Mouse (Mus musculus) intestine, embryonic 14.5 days (tissue): ENCODE results near the gene Speer3. TPM values are rescaled to one million over a fixed set of nuclear protein-coding genes. Genes with fewer than 3 reads are reported as not detected.
"Not testable (repeated sequence)": the region's sequence is repeated elsewhere in the genome, so short reads cannot be mapped to it uniquely, and the experiment has no call there.

Source experiments
- ATAC-seq: fragments of 200-750 bp; cut with Nextera tagmentation; replicated peaks from 2 replicates; pipeline ENCODE4 v1.8.0; 2017; ENCODE audit warnings: low read depth, moderate number of reproducible peaks, moderate TSS enrichment, moderate library complexity; ENCODE audit not compliant: low FRiP score, low TSS enrichment
- DNase-seq: peaks from one replicate; pipeline ENCODE4 v3.0.0-alpha.2; 2018; ENCODE audit warnings: low spot score
- H3K27ac ChIP-seq: fragments of 300-500 bp; sonication (generic); 2 replicates; pipeline ENCODE4 v1.5.1; 2014; ENCODE audit warnings: low read depth, mild to moderate bottlenecking, control low read depth
- H3K27me3 ChIP-seq: fragments of 300-500 bp; sonication (generic); replicated peaks from 2 replicates; pipeline ENCODE4 v1.6.1; 2014; ENCODE audit warnings: low read length, control low read depth; ENCODE audit not compliant: control insufficient read depth, insufficient read depth
- H3K36me3 ChIP-seq: fragments of 300-500 bp; sonication (generic); 2 replicates; pipeline ENCODE4 v1.6.1; 2014; ENCODE audit warnings: low read length, control low read depth; ENCODE audit not compliant: control insufficient read depth, insufficient read depth
- H3K4me1 ChIP-seq: fragments of 300-500 bp; sonication (generic); replicated peaks from 2 replicates; pipeline ENCODE4 v1.6.1; 2014; ENCODE audit warnings: low read length, control low read depth, mixed read lengths; ENCODE audit not compliant: control insufficient read depth, insufficient read depth
- H3K4me2 ChIP-seq: fragments of 300-500 bp; sonication (generic); 2 replicates; pipeline ENCODE4 v1.6.1; 2014; ENCODE audit warnings: low read length
- H3K4me3 ChIP-seq: fragments of 300-500 bp; sonication (generic); 2 replicates; pipeline ENCODE4 v1.5.1; 2014; ENCODE audit warnings: low read depth, low read length, control low read depth, mixed read lengths
- H3K9ac ChIP-seq: fragments of 300-500 bp; sonication (generic); 2 replicates; pipeline ENCODE4 v1.6.1; 2014; ENCODE audit warnings: mild to moderate bottlenecking, low read length
- H3K9me3 ChIP-seq: fragments of 300-500 bp; sonication (generic); 2 replicates; pipeline ENCODE4 v1.6.1; 2016; ENCODE audit warnings: low read length, control low read depth; ENCODE audit not compliant: control insufficient read depth
- WGBS: fragments of 180-500 bp; shearing (Covaris S2); extraction: QIAGEN DNeasy Blood & Tissue Kit; methylation state at CpG from one replicate; pipeline ENCODE4 v1.1.7; 2014; 5-methylcytosine and 5-hydroxymethylcytosine counted together
- polyA plus RNA-seq: library from polyadenylated mRNA; unstranded; fragments of >200 nt; fragmentation: Nextera tagmentation; extraction: Ambion mirVana; gene quantifications from 2 replicates; pipeline ENCODE4 v1.2.1, GENCODE M21; 2014

The Speer3 gene
- not detected in 2 replicates for polyA plus RNA-seq

DNA sequence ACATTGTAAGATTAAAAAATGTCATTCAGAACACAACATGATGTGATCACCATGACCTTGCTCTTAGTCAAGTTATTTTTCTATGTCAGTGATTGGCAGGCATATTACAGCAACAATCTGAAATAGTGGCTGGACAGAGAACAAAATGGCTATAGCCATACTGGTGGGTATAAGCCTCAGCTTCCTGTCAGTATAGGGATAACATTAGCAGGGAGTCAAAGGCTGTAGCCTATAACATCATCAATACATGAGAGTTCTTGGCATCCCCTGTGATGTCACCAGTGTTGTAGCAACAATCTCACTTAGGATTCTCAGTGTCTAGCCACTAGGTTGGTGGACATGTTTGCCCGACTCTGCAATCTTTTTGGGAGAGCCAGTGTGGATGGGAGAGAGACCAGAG is at the start of gene Speer3:
Gene Speer3, plus strand, starts transcription at position 301 of the 400 bp plus-strand sequence.
- WGBS: 95% methylated on average over 1 of the region's 1 CpGs
- DNase-seq: no peak
- no peak within 1 kb of the TSS for H3K9ac ChIP-seq
- H3K27ac ChIP-seq: no peak within 1 kb of the TSS
- no peaks in the 10 kb centered on the region for H3K27me3 ChIP-seq
- H3K4me3 ChIP-seq: no peak within 1 kb of the TSS
- H3K4me2 ChIP-seq: no peak within 1 kb of the TSS
- no peaks in the 10 kb centered on the region for H3K9me3 ChIP-seq
- H3K36me3 ChIP-seq: no peaks in the 10 kb centered on the region
- ATAC-seq: no peak
- no peaks in the 10 kb centered on the region for H3K4me1 ChIP-seq

GRCm38 (mm10) chr5:13810496-13810895 is 19.1 kb downstream of the Speer3 start:
- DNase-seq, H3K9me3 ChIP-seq, H3K4me1 ChIP-seq, H3K36me3 ChIP-seq, H3K4me2 ChIP-seq, H3K9ac ChIP-seq, H3K27ac ChIP-seq, H3K4me3 ChIP-seq, H3K27me3 ChIP-seq, ATAC-seq: not testable (repeated sequence)
- 58% methylated on average over 2 of the region's 2 CpGs for WGBS

DNA sequence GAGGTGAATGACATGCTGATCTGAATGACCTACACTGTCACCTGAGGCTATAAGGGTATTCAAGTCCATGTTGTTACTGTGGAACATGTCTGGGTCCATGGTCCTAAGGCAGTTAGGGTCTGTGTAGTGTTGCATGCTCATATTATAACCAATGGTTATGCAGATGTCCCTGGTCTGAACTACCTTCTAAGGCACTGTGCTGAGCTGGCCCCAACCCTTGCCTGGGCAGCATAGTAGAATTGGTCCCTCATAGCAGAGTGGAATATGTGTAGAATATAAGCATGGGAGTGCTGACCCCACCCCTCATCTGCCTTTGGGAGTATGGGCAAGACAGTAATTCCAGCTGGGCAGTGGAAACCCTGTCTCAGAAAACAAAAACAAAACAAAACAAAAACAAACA is 33.7 kb downstream of the Speer3 start:
- DNase-seq: no peak
- Histone ChIP-seq H3K9me3 (no peaks in the 10 kb centered on the region), H3K4me1 (no peaks in the 10 kb centered on the region), H3K4me2 (no peak overlapping the region), H3K36me3 (no peaks in the 10 kb centered on the region), H3K27ac (no peak overlapping the region), H3K9ac (no peak overlapping the region), H3K4me3 (no peak overlapping the region), H3K27me3 (no peaks in the 10 kb centered on the region)
- ATAC-seq: no peak

- no peak overlapping the region for H3K27ac ChIP-seq
- no peaks in the 10 kb centered on the region for H3K9me3 ChIP-seq
- H3K27me3 ChIP-seq: no peaks in the 10 kb centered on the region
- H3K4me3 ChIP-seq: no peak overlapping the region
- DNase-seq (no peak), ATAC-seq (no peak)
- H3K4me1 ChIP-seq: no peaks in the 10 kb centered on the region
- no peak overlapping the region for H3K9ac ChIP-seq
- no peak overlapping the region for H3K4me2 ChIP-seq
- H3K36me3 ChIP-seq: no peaks in the 10 kb centered on the region
These were observed 35.3 kb downstream of the Speer3 start for GRCm38 (mm10) chr5:13826708-13827107.

DNA sequence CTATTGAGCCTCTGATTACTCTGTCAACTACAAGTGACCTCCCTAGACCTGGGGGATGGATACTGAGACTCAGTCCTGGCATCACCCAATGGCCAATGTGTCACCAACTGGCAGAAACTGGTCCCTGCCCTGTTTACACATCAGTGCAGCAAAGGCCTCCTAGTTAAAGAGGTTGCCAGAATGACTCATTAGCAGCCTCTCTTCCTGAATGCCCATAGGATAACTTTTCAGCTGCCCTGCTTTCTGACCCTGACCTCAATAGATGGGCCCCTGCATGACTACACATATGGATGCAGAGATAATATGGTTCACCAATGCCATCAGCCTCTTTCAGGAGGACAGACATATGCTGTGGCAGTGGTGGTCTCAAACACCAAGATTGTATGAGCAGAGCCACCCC is 52.9 kb downstream of the Speer3 start:
- no peak for DNase-seq
- Histone ChIP-seq H3K4me2 (no peak overlapping the region), H3K27me3 (no peaks in the 10 kb centered on the region), H3K36me3 (no peaks in the 10 kb centered on the region), H3K27ac (no peak overlapping the region), H3K4me1 (no peaks in the 10 kb centered on the region), H3K9ac (no peak overlapping the region), H3K4me3 (no peak overlapping the region), H3K9me3 (no peaks in the 10 kb centered on the region)
- ATAC-seq: no peak

Other genes with a start within 250 kb of the Speer3 start
- 1.6 and 2.3 TPM in 2 replicates for gene Sema3e, start 233.7 kb downstream of the Speer3 start, polyA plus RNA-seq